Mouse (Mus musculus): ENCODE data around the gene Tbc1d17.
"Not testable (repeated sequence)": the region's sequence is repeated elsewhere in the genome, so short reads cannot be mapped to it uniquely, and the experiment has no call there.

Tbc1d17 gene

DNA sequence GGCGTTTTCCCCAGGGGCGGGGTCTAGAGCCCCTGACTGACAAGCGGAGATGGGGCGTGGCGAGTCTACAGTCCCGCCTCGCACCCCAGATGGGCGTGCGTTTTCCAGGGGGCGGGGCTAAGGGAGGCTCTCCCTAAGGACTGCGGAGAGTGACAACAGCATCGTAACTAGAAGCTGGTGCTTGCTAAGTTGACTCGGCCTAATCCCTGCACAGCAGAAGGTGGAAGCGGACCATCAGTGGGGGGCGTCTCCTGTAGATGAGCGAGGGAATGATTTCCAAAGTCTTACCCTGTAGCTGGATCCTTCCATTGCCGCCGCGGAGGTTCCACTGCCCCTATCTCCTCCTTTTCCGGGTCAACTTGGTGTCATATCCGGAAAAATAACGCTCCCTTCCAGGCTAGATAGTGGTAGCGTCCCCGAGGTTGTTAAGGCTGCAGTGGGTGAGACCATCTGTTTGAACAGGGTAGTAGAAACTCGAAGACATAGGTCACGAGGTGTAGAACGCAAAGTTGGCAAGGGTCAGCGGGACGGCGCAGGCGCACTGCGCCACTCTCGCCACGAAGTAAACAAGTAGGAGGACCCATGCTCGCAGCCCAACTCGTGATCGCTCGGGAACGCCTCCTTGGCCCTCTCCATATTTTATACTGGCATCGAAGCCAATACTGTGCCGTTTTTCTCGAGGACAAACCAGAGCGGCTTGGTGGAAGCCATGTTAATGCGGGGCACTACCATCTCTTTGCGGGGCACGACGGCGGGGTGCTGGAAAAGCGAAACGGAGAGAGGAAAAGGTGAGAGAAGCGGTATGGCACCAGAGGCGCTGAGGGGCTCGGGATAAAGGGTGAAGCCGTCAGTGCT lies at the start of gene Tbc1d17, which contains the start of gene Akt1s1:
Gene Tbc1d17, minus strand, starts transcription at position 519 of the 855 bp plus-strand sequence.
Gene Akt1s1, plus strand, starts transcription at position 431 of the 855 bp plus-strand sequence.
- DNase-seq (ENCODE audit: low spot score), result peak; percentile 90

DNA sequence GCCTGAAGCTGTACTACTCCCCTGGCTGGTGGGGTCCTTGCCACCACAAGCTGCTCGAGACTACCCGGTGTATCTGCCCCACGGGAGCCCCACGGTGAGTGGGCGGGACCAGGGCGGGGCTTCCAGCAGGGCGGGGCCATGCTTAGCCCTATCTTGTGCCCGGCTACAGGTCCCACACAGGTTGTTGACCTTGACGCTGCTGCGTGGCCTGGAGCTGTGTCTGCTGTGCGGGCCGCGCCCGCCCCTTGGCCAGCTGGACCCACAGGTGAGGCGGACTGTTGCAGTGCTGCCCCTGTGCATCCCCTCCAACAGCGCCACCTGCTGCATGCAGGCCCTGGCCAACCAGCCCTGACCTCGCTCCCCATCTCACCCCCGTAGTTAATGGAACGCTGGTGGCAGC lies 49.7 kb upstream of the Tbc1d17 start:
- DNase-seq (ENCODE audit: low spot score), result no peak

DNA sequence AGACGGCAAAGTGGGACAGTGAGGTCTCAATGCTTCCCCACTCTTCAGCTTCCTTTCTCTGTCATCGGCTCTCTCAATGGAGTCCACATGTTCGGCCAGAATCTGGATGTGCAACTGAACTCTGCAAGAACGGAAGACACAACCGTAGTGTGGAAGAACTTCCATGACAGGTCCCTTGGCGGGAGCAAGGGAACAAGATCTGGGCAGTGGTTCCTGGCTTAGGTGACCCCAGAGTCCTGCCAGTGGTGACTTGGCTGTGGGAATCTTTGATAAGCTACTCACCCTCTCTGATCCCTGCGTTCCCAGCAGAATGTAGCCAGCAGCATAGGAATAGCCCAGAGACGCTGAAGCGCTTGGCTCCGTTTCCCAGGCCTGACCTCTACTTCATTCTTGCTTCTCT lies 47.6 kb upstream of the Tbc1d17 start:
- DNase-seq (ENCODE audit: low spot score), result no peak

DNA sequence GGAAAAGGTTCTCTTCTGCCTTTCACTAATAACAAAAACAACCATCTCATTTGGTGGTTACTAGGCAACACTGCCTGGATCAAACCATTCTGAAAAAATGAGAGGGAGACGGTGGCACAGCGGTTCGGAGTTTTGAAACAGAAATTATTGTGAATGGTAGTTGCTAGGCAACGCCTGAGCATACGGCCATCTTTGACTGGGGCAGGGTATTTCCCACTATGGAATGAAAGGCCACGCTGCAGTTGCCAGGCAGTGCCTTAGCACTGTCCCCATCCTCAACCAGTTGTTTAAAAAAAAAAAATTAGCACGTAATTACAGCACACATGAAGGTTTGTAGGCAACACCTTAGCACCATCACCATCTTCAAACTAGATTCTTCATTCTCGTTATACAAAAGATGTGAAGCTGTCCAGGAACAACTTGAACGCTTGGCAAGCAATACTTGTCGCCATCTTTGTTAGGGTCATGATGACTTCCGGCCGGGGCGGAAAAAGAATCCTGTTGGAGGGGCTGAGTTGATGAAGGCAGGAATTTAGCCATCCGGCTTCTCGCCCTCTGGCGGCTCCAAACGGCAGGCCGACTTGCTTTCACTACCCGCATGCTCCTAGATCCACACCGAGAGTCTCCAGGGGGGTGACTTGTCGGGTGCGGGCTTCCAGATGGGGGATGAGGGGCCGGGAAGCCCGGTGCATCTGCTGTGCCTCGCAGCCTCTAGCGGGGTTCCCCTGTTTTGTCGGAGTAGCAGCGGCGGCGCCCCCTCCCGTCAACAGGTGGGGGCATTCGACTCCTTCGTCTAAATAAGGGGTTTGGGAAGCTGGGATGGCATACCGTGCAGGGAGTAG lies 46.9 kb upstream of the Tbc1d17 start, which contains the start of gene Fuz:
Gene Fuz, plus strand, starts transcription at position 487 of the 842 bp plus-strand sequence.
- DNase-seq (ENCODE audit: low spot score), result peak; percentile 75

DNA sequence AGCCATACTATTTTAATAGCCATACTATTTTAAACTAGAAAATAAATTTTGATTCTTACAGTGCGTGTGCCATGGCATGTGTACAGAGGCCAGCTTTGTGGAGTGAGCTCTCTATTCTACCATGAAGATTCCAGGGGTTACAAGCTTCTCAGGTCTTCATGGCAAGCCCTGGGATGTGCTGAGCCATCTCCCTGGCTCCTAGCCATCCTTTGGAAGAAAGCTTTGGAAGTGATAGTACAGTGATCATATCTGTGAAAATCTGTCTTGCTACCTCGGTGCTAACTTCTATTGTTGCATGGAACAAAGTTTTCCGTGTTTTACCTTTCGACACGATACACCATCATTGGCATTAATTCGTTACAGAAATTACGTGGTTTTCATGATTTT lies 46.3 kb upstream of the Tbc1d17 start:
- no peak for DNase-seq (ENCODE audit: low spot score)

DNA sequence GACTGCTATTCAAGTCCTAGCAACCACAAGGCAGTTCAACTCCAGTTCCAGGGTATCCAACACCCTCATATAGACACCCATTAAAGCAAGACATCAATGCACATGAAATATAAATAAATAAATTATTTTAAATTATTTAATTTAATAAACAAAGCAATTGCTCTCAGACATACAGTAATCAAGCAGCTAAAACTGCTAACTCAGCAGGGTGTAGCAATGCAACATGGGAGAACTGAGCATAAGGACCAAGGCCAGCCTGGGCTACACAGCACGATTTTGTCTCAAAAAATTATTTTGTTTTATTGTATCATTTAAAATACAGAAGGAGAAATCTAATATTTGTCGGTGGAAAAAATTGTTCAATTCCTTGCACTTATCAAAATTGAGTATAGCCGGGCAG lies 45.3 kb upstream of the Tbc1d17 start:
- DNase-seq (ENCODE audit: low spot score), result no peak

DNA sequence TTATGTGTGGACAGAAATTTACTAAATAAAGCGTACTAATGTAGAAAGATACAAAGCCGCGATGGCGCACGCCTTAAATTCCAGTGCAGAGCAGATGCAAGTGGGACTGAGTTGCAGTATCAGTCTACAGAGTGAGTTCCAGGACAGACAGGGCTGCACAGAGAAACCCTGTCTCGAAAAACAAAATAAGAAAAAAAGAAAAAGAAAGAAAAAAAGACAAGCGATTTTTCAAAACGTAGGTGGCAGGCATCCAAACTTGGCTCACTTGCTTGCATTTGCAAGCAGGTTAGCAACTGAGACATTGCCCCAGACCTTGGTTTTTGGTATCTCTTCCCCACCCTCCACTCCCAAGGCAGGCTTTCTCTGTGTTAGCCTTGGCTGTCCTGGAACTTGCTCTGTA lies 44.3 kb upstream of the Tbc1d17 start:
- DNase-seq (ENCODE audit: low spot score), result no peak

DNA sequence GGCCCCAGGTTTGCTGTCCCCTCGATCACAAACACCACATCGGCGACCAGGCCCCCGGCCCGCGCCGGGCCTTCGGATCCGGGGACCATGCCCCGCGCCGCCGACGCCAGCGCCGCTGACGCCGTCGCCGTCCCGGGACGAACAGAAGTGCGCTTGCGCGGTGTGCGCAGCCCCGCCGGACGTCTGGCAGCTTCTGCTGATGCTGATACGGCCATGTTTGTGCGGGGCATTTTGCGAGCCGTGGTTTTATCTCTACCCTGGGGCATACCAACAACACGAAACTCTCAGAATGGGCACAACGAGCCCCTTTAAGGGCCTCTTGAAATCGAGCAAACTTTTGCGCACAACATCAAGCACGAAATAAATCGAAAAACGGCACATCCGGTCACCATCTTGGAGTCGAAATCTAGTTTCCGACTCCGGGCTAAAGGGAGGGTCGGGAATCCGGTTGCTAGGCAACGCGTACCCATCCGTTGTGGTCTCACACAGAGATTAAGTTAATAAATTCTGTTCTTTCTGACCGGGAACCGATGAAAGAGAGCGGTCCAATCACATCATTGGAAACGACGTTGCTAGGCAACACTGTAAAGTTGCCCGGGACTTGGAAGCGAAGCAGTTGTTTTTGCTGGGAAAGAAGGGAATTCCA lies 43.5 kb upstream of the Tbc1d17 start, which contains the start of gene Med25:
Gene Med25, minus strand, starts transcription at position 437 of the 646 bp plus-strand sequence.
- peak; percentile 85 for DNase-seq (ENCODE audit: low spot score)

DNA sequence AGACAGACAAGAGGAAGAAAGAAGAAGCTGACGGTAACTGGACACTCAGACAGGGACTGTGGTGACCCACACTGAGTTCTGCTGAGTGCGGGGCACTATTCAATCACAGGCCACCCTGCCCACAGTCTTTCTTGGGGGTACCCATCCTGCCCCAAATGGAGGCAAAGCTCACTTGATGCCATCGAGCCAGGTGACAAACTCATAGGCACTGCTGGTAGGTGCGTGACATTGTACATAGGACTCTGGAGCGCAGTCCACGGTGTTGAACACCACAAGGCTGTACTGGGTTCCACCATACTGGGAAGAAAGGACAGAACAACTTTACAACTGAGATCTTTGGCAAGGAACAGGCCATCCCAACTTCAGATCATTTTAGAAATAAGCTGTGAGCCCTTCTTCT lies 42.7 kb upstream of the Tbc1d17 start:
- DNase-seq (ENCODE audit: low spot score), result no peak

DNA sequence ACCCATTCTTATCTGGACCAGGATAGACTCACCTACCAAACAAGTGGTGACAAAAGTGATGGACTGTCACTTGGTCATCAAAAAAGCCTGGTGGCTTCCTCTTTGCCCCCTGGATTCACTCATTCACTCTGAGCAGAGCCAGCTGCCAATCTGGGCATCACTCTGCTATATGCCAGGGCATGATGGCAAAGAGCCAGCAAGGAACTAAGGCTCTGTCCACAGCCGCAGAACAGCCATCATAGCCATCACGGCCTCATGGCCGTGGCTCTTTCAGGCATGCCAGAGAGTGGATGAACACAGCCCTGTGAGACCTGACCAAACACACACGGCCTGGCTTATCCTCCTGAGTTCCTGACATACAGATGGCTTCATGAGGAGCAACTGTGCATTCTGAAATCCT lies 41.9 kb upstream of the Tbc1d17 start:
- no peak for DNase-seq (ENCODE audit: low spot score)

DNA sequence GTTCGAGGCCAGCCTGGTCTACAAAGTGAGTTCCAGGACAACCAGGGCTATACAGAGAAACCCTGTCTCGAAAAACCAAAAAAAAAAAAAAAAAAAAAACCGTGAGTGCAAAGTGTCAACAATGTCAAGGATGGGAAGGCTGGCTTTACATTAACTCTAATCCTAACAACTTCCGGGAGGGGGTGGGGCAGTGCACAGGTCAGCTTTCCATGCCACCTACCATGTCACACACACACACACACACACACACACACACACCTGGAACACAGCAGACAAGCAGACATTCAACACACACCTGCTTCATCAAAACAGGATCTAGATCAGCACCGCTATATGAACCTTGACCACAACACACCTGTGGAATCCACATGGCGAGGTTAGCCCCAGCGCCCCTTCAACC lies 41.3 kb upstream of the Tbc1d17 start:
- DNase-seq (ENCODE audit: low spot score), result no peak

DNA sequence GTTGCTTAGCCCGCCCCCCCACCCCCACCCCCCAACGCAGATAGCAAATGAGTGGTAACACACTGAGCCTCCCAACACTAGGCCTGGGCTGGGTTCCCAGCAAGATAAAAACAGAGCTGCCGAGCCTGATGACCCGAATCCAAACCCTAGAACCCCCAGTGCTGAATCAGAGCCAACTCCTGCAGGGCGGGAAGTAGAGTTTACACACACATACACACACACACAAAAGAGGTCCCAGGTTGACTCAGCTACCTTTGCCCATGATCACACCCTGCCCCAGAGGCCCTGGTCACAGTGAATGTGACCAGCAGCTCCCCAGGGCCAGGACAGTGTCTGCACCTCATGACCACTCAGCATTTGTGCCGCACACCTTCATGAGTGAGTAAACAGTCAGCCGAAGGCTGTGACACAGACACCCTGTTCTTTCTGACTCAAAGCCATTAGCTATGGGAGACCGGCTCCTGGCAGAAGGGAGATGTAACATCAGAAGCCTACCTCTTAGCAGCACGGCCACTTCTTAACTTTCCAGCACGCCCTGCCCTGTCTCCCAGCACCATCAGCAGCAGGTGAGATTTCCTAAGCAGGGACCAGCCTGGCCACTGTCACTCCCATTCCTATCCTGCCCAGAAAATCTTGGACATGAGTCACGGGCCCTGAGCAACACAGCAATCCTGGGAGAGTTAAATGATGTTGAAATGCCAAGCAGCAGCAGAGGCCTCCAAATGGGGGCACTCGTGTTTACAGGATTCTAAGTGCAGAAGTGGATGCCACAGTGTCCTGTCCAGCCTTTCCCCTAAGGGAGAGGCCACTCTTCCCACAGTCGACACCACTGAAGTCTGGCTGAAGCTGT lies 39.6 kb upstream of the Tbc1d17 start:
- DNase-seq (ENCODE audit: low spot score), result no peak

DNA sequence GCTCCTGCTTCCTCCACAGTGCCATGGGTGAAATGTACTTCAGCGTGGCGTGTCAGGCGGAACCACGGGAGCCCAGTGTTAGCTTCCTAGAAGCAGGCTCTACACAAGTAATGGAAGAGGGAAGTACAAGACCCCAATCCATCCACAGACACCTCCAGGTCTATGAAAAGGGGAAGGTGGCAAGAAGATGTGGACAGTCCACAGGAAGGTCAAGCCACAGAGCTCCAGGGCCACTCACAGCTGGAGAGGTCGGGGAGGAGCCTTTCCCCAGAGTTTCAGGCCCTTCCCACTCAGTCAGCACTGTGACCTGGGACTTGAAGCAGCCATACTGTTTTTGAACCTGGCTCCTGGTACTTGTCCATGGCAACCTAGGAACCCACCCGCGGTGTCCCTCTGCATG lies 38.1 kb upstream of the Tbc1d17 start:
- no peak for DNase-seq (ENCODE audit: low spot score)

DNA sequence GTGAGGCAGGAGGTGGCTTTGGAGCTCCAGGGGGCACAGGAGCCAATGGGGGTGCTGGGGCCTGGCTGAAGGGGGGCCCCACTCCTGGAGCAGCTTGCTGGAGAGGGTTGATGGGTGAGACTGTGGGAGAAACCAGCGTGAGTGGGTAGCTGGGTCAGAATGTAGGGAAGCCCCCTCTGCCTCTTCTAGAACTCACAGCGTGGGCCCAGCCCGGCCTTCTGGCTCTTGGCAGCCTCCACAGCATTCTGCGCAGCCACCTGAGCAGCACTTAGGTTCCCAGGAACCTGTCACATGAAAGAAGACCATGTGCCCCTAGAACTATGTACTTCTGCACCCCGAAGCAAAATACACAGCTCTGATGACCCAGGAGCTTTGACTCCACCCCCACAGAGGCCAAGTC lies 35.8 kb upstream of the Tbc1d17 start:
- no peak for DNase-seq (ENCODE audit: low spot score)

DNA sequence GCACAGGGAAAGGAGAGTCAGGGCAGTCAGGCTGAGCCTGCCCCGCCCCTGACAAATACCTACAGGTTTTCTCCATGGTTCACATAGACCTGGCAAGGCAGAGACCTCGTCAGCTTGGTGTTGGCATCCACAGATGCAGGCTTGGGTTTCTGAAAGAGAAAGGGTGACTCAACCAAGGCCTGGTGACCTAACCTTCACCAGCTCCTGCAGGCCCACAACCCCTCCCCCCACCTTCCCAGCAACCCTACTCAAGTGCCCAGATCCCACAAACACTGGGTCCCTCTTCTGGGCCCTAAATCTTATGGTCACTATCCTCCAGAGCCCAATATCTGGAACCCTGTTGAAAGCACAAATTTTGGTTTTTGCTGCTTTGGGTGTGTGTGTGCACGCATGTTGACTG lies 34.2 kb upstream of the Tbc1d17 start:
- no peak for DNase-seq (ENCODE audit: low spot score)

DNA sequence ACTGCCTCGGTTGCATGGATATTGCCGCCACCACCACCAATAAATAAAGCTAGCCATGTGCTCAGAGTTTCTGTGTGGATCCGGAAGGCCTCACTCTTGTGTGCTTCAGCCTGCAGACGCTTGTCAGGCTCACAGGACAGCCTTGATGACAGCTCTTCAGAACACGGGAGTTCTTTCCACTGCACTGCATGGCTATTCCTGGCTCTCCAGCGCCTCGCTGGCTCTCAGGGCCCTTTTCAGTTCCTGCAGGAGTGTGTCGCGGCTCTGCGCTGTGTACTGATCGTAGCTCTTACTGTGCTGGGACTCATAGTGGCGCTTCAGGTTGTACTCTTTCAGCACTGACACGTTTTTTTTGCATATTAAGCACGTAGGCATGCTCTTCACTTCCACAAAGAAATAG lies 29.0 kb upstream of the Tbc1d17 start:
- DNase-seq (ENCODE audit: low spot score), result no peak

DNA sequence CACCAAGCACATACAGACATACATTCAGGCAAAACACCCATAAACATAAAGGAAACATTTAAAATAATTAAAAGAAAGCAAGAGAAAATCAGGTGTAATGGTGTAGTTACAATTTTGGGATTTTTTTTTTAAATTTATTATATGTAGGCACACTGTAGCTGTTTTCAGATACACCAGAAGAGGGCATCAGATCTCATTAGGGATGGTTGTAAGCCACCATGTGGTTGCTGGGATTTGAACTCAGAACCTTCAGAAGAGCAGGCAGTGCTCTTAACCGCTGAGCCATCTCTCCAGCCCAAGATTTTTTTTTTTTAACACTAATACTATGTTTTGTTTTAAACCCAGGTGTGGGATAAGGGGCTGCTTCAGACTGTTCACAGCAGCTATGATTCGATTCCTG lies 22.9 kb upstream of the Tbc1d17 start:
- not testable (repeated sequence) for DNase-seq (ENCODE audit: low spot score)

DNA sequence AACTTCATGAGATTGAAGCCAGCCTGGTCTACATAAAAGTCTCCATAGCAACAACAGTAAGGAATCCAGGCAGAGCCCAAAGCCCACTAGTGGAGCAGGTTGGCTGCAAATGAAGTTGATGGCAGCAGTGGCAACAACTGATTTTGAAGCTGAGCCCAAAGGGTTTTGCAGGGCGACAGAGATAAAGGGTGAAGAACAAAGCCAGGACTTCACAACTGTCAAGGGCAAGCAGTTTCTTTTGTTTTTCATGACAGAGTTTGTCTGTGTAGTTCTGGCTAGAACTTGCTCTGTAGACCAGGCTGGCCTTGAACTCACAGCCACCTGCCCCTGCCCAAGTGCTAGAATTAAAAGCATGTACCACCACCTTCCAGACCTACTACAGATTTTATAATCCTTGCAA lies 22.3 kb upstream of the Tbc1d17 start:
- no peak for DNase-seq (ENCODE audit: low spot score)

DNA sequence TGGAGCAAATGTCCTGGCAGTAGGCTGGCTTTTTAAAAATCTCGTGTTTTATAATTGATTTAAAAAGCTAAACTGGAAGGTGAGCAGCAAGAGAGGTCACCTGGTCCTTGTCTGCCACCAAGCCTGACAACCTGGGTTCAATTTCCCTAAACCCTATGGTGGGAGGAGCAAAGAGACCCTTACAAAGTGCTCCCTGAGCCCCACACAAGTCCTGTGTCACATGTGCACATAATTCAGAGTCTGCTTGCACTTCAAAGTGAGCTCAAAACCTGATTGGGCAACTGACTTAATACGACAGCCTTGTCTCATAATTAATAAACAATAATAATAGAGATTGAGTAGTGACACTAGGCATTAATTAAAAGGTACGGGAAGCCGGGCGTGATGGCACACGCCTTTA lies 21.7 kb upstream of the Tbc1d17 start:
- no peak for DNase-seq (ENCODE audit: low spot score)

DNA sequence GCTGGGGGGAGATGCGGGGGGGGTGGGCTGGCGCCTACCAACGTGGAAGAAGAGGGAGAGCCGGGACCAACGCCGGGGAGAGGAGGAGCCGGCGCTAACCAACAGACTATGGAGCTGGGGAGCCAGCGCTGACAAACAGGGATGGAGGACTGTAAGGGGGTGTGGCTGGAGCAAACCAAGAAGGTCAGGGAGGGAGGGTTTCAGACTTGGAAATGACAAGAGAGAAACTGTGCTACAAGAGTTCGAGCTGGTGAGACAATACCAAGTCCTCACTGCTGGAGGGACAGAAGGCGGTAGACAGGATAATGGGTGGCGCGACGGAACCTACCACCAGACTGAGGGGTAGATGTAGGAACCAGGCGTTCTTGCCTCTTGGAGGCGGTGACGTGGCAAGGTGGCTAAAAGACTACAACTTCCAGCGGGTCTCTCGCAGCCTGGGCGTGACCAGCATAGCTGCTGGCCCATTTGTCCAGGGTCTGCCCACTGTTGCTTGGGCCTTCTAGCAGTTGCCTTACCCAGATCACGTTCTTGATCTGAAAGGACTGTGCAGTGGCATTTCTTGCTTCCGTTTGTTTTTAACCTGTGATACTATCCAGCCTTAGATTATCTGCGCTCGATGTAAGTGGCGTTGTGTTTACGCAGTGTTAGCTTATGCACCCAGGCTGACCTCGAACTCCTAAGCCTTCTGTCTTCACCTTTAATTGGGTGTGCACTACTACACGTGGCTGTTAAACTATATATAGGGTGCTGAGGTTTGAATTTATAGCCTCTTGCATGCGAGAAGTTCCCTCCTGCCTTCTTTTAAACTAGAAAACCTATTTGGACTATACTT lies 21.0 kb upstream of the Tbc1d17 start, which contains the start of gene Ptov1:
Gene Ptov1, minus strand, starts transcription at position 92 of the 832 bp plus-strand sequence.
- peak; percentile 67 for DNase-seq (ENCODE audit: low spot score)
